Comparison of ENCODE assay signal across 21 mouse cellular contexts in the genomic region with DNA sequence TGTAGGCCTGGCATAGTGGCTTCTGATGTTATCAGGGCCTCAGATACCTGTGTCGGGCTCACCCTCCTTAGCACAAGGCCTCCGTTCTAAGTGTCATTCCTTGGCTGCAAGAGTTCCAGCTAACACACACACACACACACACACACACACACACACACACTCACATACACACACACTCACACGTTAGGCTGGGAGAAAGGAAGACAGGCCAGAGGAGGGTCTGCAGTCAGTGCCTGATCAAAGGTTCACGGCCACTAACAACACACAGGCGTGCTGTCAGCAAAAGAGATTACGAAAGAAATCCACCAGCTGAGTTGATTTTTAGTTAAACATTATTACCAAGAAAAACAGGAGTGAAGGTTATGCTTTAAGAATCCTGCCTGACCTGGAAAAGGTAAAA. TPM values are rescaled to one million over a fixed set of nuclear protein-coding genes. Genes with fewer than 3 reads are reported as not detected.
DNase-seq lines count a peak whose midpoint lies in the region; ATAC-seq and TF ChIP-seq lines count a peak whose summit lies in the region.
"Had no signal": no experiment of that assay in that cellular context is flagged by ENCODE, and none has a peak within 500 bp of the region (broad histone marks: within the 10 kb centered on the region; RNA-seq: fewer than 3 reads in every experiment).

No protein-coding gene starts in this region.

- H3K27me3 ChIP-seq in heart, postnatal 0 days (ENCODE audit: control insufficient read depth, insufficient read depth, low read length) = no peaks in the 10 kb centered on the region
- no peaks in the 10 kb centered on the region for H3K27me3 ChIP-seq in intestine, postnatal 0 days (replicated peaks; ENCODE audit: control insufficient read depth, insufficient read depth, low read length)
- no peaks in the 10 kb centered on the region for H3K27me3 ChIP-seq in liver, embryonic 14.5 days (ENCODE audit: control insufficient read depth, insufficient read depth, low read length)
- H3K27me3 ChIP-seq in hindbrain, embryonic 10.5 days (ENCODE audit: insufficient read depth, poor library complexity, severe bottlenecking) = no peaks in the 10 kb centered on the region
- H3K27me3 ChIP-seq: embryonic facial prominence, embryonic 13.5 days; neural tube, embryonic 12.5 days had no signal

- peak overlapping the region; percentile 77; the same call in 1 of the 2 replicates for H3K27ac ChIP-seq in heart, postnatal 0 days (ENCODE audit: low read depth)
- no peak overlapping the region for H3K27ac ChIP-seq in intestine, postnatal 0 days (ENCODE audit: low read depth, low read length)
- no peak overlapping the region for H3K27ac ChIP-seq in liver, embryonic 14.5 days
- no peak overlapping the region for H3K27ac ChIP-seq in hindbrain, embryonic 10.5 days
- H3K27ac ChIP-seq: embryonic facial prominence, embryonic 13.5 days; hindbrain, embryonic 14.5 days; limb, embryonic 10.5 days; neural tube, embryonic 12.5 days had no signal

- 51% methylated on average over 6 of the region's 6 CpGs for WGBS in heart, postnatal 0 days
- WGBS in intestine, postnatal 0 days = 43% methylated on average over 6 of the region's 6 CpGs
- 73% methylated on average over 6 of the region's 6 CpGs for WGBS in liver, embryonic 14.5 days (ENCODE audit: insufficient replicate concordance)
- 96% methylated on average over 6 of the region's 6 CpGs for WGBS in hindbrain, embryonic 10.5 days

- H3K4me1 ChIP-seq in heart, postnatal 0 days (ENCODE audit: control insufficient read depth, insufficient read depth) = peaks cover 20% of the 10 kb centered on the region; the same call in 1 of the 2 replicates
- peaks cover 3% of the 10 kb centered on the region; the same call in 1 of the 2 replicates for H3K4me1 ChIP-seq in intestine, postnatal 0 days (replicated peaks; ENCODE audit: control insufficient read depth, insufficient read depth, low read length)
- peaks cover 0 to 8% of the 10 kb centered on the region in 2 experiments; a peak in 2 of 4 replicates for H3K4me1 ChIP-seq in liver, embryonic 14.5 days (replicated peaks; ENCODE audit: control insufficient read depth in 2 of 2, insufficient read depth in 2 of 2, low read length in 1 of 2)
- no peaks in the 10 kb centered on the region for H3K4me1 ChIP-seq in hindbrain, embryonic 10.5 days (replicated peaks)
- H3K4me1 ChIP-seq: embryonic facial prominence, embryonic 13.5 days; limb, embryonic 10.5 days; neural tube, embryonic 12.5 days had no signal

- H3K4me3 ChIP-seq in heart, postnatal 0 days (ENCODE audit: low read depth, low read length) = no peak overlapping the region
- no peak overlapping the region for H3K4me3 ChIP-seq in intestine, postnatal 0 days (ENCODE audit: low read depth, low read length)
- H3K4me3 ChIP-seq in liver, embryonic 14.5 days (ENCODE audit: insufficient read depth in 1 of 2, low read depth in 2 of 2, low read length in 2 of 2) = no peak overlapping the region
- H3K4me3 ChIP-seq in hindbrain, embryonic 10.5 days = no peak overlapping the region
- H3K4me3 ChIP-seq: embryonic facial prominence, embryonic 13.5 days; limb, embryonic 10.5 days; neural tube, embryonic 12.5 days had no signal

- no peak overlapping the region for H3K4me2 ChIP-seq in heart, postnatal 0 days (ENCODE audit: low read depth, low read length)
- 0 out of 2 replicates have a peak overlapping the region, but pooled peaks have one; percentile 9 for H3K4me2 ChIP-seq in intestine, postnatal 0 days (replicated peaks; ENCODE audit: low read depth)
- H3K4me2 ChIP-seq in liver, embryonic 14.5 days (ENCODE audit: low read depth) = no peak overlapping the region
- H3K4me2 ChIP-seq: embryonic facial prominence, embryonic 13.5 days; hindbrain, embryonic 14.5 days; neural tube, embryonic 12.5 days had no signal

- TF ChIP-seq CTCF in heart, postnatal 0 days (IDR thresholded peaks at IDR 0.05; ENCODE audit: low read depth) = no peak
- no peak for TF ChIP-seq CTCF in intestine, postnatal 0 days (IDR thresholded peaks at IDR 0.05; ENCODE audit: low read depth)
- TF ChIP-seq CTCF in liver, embryonic 14.5 days (IDR thresholded peaks at IDR 0.05; ENCODE audit: low read depth) = no peak

- H3K9ac ChIP-seq in heart, postnatal 0 days (replicated peaks; ENCODE audit: low read depth, low read length) = no peak overlapping the region
- no peak overlapping the region for H3K9ac ChIP-seq in intestine, postnatal 0 days (ENCODE audit: low read depth, low read length)
- no peak overlapping the region for H3K9ac ChIP-seq in liver, embryonic 14.5 days (replicated peaks)
- H3K9ac ChIP-seq: embryonic facial prominence, embryonic 13.5 days; hindbrain, embryonic 14.5 days; neural tube, embryonic 12.5 days had no signal

- no peaks in the 10 kb centered on the region for H3K9me3 ChIP-seq in heart, postnatal 0 days (replicated peaks; ENCODE audit: control insufficient read depth, low read length)
- H3K9me3 ChIP-seq in intestine, postnatal 0 days (ENCODE audit: control insufficient read depth) = no peaks in the 10 kb centered on the region
- no peaks in the 10 kb centered on the region for H3K9me3 ChIP-seq in liver, embryonic 14.5 days (ENCODE audit: control insufficient read depth, low read length)
- H3K9me3 ChIP-seq in hindbrain, embryonic 10.5 days = no peaks in the 10 kb centered on the region
- H3K9me3 ChIP-seq: embryonic facial prominence, embryonic 13.5 days; limb, embryonic 10.5 days; neural tube, embryonic 12.5 days had no signal

- DNase-seq in heart, postnatal 0 days (ENCODE audit: low spot score) = peak; percentile 52
- no peak for DNase-seq in heart, postnatal 10 days
- peak; percentile 88 for DNase-seq in kidney, adult 9 months
- no peak for DNase-seq in liver, embryonic 14.5 days (ENCODE audit: low read depth in 3 of 3, low spot score in 3 of 3)
- no peak for DNase-seq in hindbrain, embryonic 10.5 days (ENCODE audit: low spot score)
- no peak for DNase-seq in gastrocnemius, postnatal 25 days
- DNase-seq: adrenal gland, postnatal 14 days; cerebellum, adult 2 months; gastrocnemius, postnatal 14 days; layer of hippocampus, postnatal 36 days; right cerebral cortex, postnatal 4 days; thymus, adult 2 months had no signal

- peaks cover 17% of the 10 kb centered on the region for H3K36me3 ChIP-seq in heart, postnatal 0 days (replicated peaks; ENCODE audit: control insufficient read depth, insufficient read depth, low read length)
- peaks cover 19% of the 10 kb centered on the region for H3K36me3 ChIP-seq in intestine, postnatal 0 days (ENCODE audit: control insufficient read depth, insufficient read depth)
- peaks cover 10% of the 10 kb centered on the region for H3K36me3 ChIP-seq in liver, embryonic 14.5 days (replicated peaks; ENCODE audit: control insufficient read depth, insufficient read depth, low read depth)
- peaks cover 21% of the 10 kb centered on the region for H3K36me3 ChIP-seq in hindbrain, embryonic 10.5 days

- intact Hi-C loops in heart, postnatal 10 days (cut with DNase I) = no loop called here

- ATAC-seq in heart, postnatal 0 days (ENCODE audit: insufficient read depth, low read depth) = no peak
- ATAC-seq in intestine, postnatal 0 days = no peak
- peak; percentile 38; the same call in 1 of the 2 replicates for ATAC-seq in liver, embryonic 14.5 days (ENCODE audit: insufficient read depth)

- no peak for TF ChIP-seq EP300 in heart, postnatal 0 days (IDR thresholded peaks at IDR 0.05; ENCODE audit: low read depth)
- TF ChIP-seq EP300 in liver, embryonic 14.5 days (IDR thresholded peaks at IDR 0.05; ENCODE audit: low read depth) = no peak

RNA-seq across cellular contexts. Expression of a gene that starts 11.4 kb away (rescaled TPM):
- total RNA-seq in heart, postnatal 0 days (2014; rRNA removed; ENCODE audit: low replicate concordance) = not detected in 2 replicates
- 0.19 and 0.30 TPM in 2 replicates for polyA plus RNA-seq in heart, postnatal 0 days (2015; fragmentation: Nextera tagmentation; extraction: Ambion mirVana)
- under 1 TPM; 0.17 to 0.35 TPM for total RNA-seq in heart, postnatal 10 days (2021)
- 0.16 TPM in 1 of 2 replicates, not detected in the other for polyA plus RNA-seq in intestine, postnatal 0 days (2015; fragmentation: Nextera tagmentation; extraction: Ambion mirVana)
- polyA plus RNA-seq in liver, embryonic 14.5 days (2012; rRNA removed) = 0.03 and 0.08 TPM in 2 replicates
- 0.05 and 0.10 TPM in 2 replicates for polyA plus RNA-seq in liver, embryonic 14.5 days (2014; fragmentation: Nextera tagmentation; extraction: Ambion mirVana)
- not detected in 2 replicates for polyA plus RNA-seq in hindbrain, embryonic 10.5 days (2016; fragmentation: Nextera tagmentation; extraction: Ambion mirVana)
- under 1 TPM in 1 of 2 experiments, not detected in 1; 0.08 TPM for total RNA-seq in gastrocnemius, postnatal 25 days (2021)
- total RNA-seq: adrenal gland, postnatal 14 days; layer of hippocampus, postnatal 36 days had no signal
- polyA plus RNA-seq: embryonic facial prominence, embryonic 13.5 days; hindbrain, embryonic 14.5 days; limb, embryonic 10.5 days; neural tube, embryonic 12.5 days had no signal

RNA-seq across cellular contexts. Expression of a gene that starts 18.4 kb away (rescaled TPM):
- total RNA-seq in heart, postnatal 0 days (2014; rRNA removed; ENCODE audit: low replicate concordance) = not detected in 2 replicates
- polyA plus RNA-seq in heart, postnatal 0 days (2015; fragmentation: Nextera tagmentation; extraction: Ambion mirVana) = not detected in 2 replicates
- total RNA-seq in heart, postnatal 10 days (2021) = not detected
- 0.08 TPM in 1 of 2 replicates, not detected in the other for polyA plus RNA-seq in intestine, postnatal 0 days (2015; fragmentation: Nextera tagmentation; extraction: Ambion mirVana)
- polyA plus RNA-seq in liver, embryonic 14.5 days (2012; rRNA removed) = 0.01 TPM in 2 replicates
- not detected in 2 replicates for polyA plus RNA-seq in liver, embryonic 14.5 days (2014; fragmentation: Nextera tagmentation; extraction: Ambion mirVana)
- 0.10 TPM in 1 of 2 replicates, not detected in the other for polyA plus RNA-seq in hindbrain, embryonic 10.5 days (2016; fragmentation: Nextera tagmentation; extraction: Ambion mirVana)
- total RNA-seq in gastrocnemius, postnatal 25 days (2021) = not detected
- total RNA-seq: adrenal gland, postnatal 14 days; gastrocnemius, postnatal 14 days; layer of hippocampus, postnatal 36 days had no signal
- polyA plus RNA-seq: embryonic facial prominence, embryonic 13.5 days; hindbrain, embryonic 14.5 days; limb, embryonic 10.5 days; lung, embryonic 16.5 days; neural tube, embryonic 12.5 days had no signal

RNA-seq across cellular contexts. Expression of a gene that starts 22.7 kb away (rescaled TPM):
- 115 and 163 TPM in 2 replicates for total RNA-seq in heart, postnatal 0 days (2014; rRNA removed; ENCODE audit: low replicate concordance)
- polyA plus RNA-seq in heart, postnatal 0 days (2015; fragmentation: Nextera tagmentation; extraction: Ambion mirVana) = 42.3 and 45.7 TPM in 2 replicates
- 10 to 100 TPM; 84.4 to 86.9 TPM for total RNA-seq in heart, postnatal 10 days (2021)
- 59.0 and 62.2 TPM in 2 replicates for polyA plus RNA-seq in intestine, postnatal 0 days (2015; fragmentation: Nextera tagmentation; extraction: Ambion mirVana)
- polyA plus RNA-seq in liver, embryonic 14.5 days (2012; rRNA removed) = 22.8 and 23.7 TPM in 2 replicates
- polyA plus RNA-seq in liver, embryonic 14.5 days (2014; fragmentation: Nextera tagmentation; extraction: Ambion mirVana) = 22.6 and 25.7 TPM in 2 replicates
- 39.9 and 43.2 TPM in 2 replicates for polyA plus RNA-seq in hindbrain, embryonic 10.5 days (2016; fragmentation: Nextera tagmentation; extraction: Ambion mirVana)
- total RNA-seq in gastrocnemius, postnatal 25 days (2021) = 10 to 100 TPM; 33.7 to 33.9 TPM

RNA-seq across cellular contexts. Expression of a gene that starts 37.9 kb away (rescaled TPM):
- not detected in 2 replicates for total RNA-seq in heart, postnatal 0 days (2014; rRNA removed; ENCODE audit: low replicate concordance)
- polyA plus RNA-seq in heart, postnatal 0 days (2015; fragmentation: Nextera tagmentation; extraction: Ambion mirVana) = not detected in 2 replicates
- not detected for total RNA-seq in heart, postnatal 10 days (2021)
- not detected in 2 replicates for polyA plus RNA-seq in intestine, postnatal 0 days (2015; fragmentation: Nextera tagmentation; extraction: Ambion mirVana)
- polyA plus RNA-seq in liver, embryonic 14.5 days (2012; rRNA removed) = not detected in 2 replicates
- not detected in 2 replicates for polyA plus RNA-seq in liver, embryonic 14.5 days (2014; fragmentation: Nextera tagmentation; extraction: Ambion mirVana)
- polyA plus RNA-seq in hindbrain, embryonic 10.5 days (2016; fragmentation: Nextera tagmentation; extraction: Ambion mirVana) = not detected in 2 replicates
- not detected for total RNA-seq in gastrocnemius, postnatal 25 days (2021)
- total RNA-seq: adrenal gland, postnatal 14 days; gastrocnemius, postnatal 14 days; layer of hippocampus, postnatal 36 days had no signal
- polyA plus RNA-seq: cerebellum, adult 2 months; cortical plate, adult 2 months; embryonic facial prominence, embryonic 13.5 days; frontal cortex, adult 2 months; hindbrain, embryonic 14.5 days; large intestine, adult 2 months; limb, embryonic 10.5 days; lung, embryonic 16.5 days; neural tube, embryonic 12.5 days; thymus, adult 2 months had no signal

RNA-seq across cellular contexts. Expression of a gene that starts 55.9 kb away (rescaled TPM):
- not detected in 2 replicates for total RNA-seq in heart, postnatal 0 days (2014; rRNA removed; ENCODE audit: low replicate concordance)
- not detected in 2 replicates for polyA plus RNA-seq in heart, postnatal 0 days (2015; fragmentation: Nextera tagmentation; extraction: Ambion mirVana)
- total RNA-seq in heart, postnatal 10 days (2021) = not detected
- polyA plus RNA-seq in intestine, postnatal 0 days (2015; fragmentation: Nextera tagmentation; extraction: Ambion mirVana) = not detected in 2 replicates
- polyA plus RNA-seq in liver, embryonic 14.5 days (2012; rRNA removed) = not detected in 2 replicates
- not detected in 2 replicates for polyA plus RNA-seq in liver, embryonic 14.5 days (2014; fragmentation: Nextera tagmentation; extraction: Ambion mirVana)
- not detected in 2 replicates for polyA plus RNA-seq in hindbrain, embryonic 10.5 days (2016; fragmentation: Nextera tagmentation; extraction: Ambion mirVana)
- total RNA-seq in gastrocnemius, postnatal 25 days (2021) = not detected
- total RNA-seq: adrenal gland, postnatal 14 days; gastrocnemius, postnatal 14 days; layer of hippocampus, postnatal 36 days had no signal
- polyA plus RNA-seq: cerebellum, adult 2 months; cortical plate, adult 2 months; embryonic facial prominence, embryonic 13.5 days; frontal cortex, adult 2 months; hindbrain, embryonic 14.5 days; large intestine, adult 2 months; limb, embryonic 10.5 days; lung, embryonic 16.5 days; neural tube, embryonic 12.5 days; thymus, adult 2 months had no signal

Comparison
In these comparisons a context has a peak if more than half of its experiments do, and no peak if none do; other contexts are left out.
1. DNase-seq: peak in heart, postnatal 0 days (single experiment) and kidney, adult 9 months (single experiment); none in heart, postnatal 10 days (0 of 2), liver, embryonic 14.5 days (0 of 3), hindbrain, embryonic 10.5 days (single experiment) and gastrocnemius, postnatal 25 days (single experiment).